Mouse (Mus musculus) cortical plate, adult 2 months (tissue): Measurements from ENCODE around the gene Olfr95.
A peak's percentile ranks its signal among the peaks of the same experiment; 100 is the strongest.

Source experiments
- CTCF ChIP-seq: fragments of 200-500 bp; IDR thresholded peaks from 2 replicates; pipeline ENCODE4 v1.5.1; 2011; ENCODE audit warnings: mild to moderate bottlenecking, control low read depth, low read length; ENCODE audit not compliant: insufficient read depth; ENCODE audit errors: extremely low read depth
- POLR2A ChIP-seq: fragments of 200-500 bp; IDR thresholded peaks from 2 replicates; pipeline ENCODE4 v1.6.1; 2011; ENCODE audit warnings: mild to moderate bottlenecking, low read length, control low read depth; ENCODE audit not compliant: insufficient read depth; ENCODE audit errors: extremely low read depth

GRCm38 (mm10) chr17:37203206-37203916, 9.6 kb downstream of the Olfr95 start:
- TF ChIP-seq CTCF (peak; percentile 100), POLR2A (no peak)
